Mouse (Mus musculus): ENCODE measurements around the gene Trip4.
A peak's percentile ranks its signal among the peaks of the same experiment; 100 is the strongest.

The Trip4 gene

GRCm38 (mm10) chr9:65908394-65909300 is at the start of gene Trip4, which contains the start of gene Csnk1g1:
TSS of gene Trip4 (minus strand) at chr9:65908794.
TSS of gene Csnk1g1 (plus strand) at chr9:65908924.
- DNase-seq, result peak; percentile 96

DNA sequence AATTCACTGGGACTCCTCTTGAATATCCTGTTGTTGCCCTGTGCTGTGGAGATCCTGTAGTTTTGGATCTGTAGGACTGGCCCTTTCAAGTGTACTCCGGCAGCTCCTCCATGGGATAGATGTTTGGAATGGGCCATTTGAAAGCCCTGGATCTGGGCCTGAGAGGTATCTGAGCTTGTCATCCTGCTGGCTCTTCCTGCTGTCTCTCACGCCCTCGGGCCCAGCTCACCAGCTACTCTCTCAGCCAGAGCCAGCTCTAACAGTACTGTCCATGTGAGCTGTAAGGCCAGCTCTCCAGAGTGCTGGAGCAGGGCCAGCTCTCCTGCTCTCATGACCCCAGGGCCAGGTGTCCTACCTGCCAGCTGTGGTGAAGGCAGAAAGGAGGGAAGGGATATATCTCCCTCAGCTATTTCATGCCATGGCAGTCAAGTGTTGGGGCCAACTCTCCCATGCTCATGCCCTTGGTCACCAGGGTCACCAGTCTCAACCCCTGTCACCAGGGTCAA is 42.5 kb upstream of the Trip4 start:
- DNase-seq, result peak; percentile 59

- no peak for DNase-seq
Observed at GRCm38 (mm10) chr9:65937566-65937965, 29.0 kb upstream of the Trip4 start.

- DNase-seq, result no peak
Observed at GRCm38 (mm10) chr9:65929826-65930225, 21.2 kb upstream of the Trip4 start.

- DNase-seq, result no peak
Observed at GRCm38 (mm10) chr9:65928456-65928855, 19.9 kb upstream of the Trip4 start.

DNA sequence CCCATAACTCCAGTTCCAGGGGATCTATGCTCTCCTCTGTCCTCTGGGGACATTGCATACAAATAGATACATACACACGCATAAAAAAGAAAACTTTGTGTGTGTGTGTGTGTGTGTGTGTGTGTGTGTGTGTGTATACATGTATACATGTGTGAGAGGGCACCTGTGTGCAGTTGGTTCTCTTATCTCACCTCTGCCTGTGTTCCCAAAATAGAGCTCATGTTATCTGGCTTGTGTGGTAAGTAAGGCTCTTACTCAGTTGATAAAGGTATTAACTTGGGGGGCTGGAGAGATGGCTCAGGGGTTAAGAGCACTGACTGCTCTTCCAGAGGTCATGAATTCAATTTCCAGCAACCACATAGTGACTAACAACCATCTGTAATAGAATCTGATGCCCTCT is 8.4 kb upstream of the Trip4 start:
- no peak for DNase-seq

- no peak for DNase-seq
Observed at GRCm38 (mm10) chr9:65913976-65914375, 5.4 kb upstream of the Trip4 start.

DNA sequence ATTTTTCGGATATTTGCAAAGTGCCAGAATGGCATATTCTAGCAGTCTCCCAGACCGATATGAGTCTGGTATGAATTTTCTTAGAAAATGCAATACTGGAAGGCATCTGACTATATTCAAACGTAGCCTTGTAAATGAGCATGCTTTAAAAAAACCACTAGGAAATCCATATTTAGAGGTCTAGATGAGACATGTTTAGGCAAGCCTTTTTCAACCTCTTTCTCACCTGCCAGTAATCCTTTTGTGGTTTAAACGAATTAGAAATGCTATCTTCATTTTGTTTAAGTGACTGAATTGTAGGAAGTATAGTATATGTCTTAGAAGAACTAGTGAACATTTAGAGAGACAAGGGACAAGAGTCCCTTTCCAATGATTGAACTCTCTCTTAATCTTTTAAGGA is 1.2 kb upstream of the Trip4 start:
- no peak for DNase-seq

DNA sequence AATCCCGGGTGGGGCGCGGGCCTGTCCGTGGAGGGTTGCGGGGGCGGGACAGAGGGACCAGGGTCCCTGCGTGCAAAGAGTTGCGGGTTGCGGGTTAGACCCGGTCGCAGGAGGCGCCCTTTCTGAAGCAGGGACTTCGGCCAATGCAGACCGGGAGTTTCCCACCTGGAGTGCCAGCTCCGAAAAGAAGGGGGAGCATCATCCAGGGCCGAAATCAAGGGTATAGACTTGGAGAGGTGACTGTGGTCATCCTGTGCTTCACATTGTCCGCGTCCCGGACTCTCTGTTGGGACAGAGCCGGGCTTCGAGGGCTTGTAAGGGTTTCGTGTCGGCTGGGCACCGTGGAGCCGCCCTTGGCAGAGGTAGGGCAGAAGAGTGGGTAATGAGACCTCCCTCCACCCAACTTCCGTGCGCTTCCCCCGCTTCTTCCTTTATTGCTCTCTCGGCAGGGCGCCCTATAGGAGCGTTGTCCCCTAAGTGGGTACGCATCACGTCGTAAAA is 757 bp upstream of the Trip4 start:
- peak; percentile 77 for DNase-seq

DNA sequence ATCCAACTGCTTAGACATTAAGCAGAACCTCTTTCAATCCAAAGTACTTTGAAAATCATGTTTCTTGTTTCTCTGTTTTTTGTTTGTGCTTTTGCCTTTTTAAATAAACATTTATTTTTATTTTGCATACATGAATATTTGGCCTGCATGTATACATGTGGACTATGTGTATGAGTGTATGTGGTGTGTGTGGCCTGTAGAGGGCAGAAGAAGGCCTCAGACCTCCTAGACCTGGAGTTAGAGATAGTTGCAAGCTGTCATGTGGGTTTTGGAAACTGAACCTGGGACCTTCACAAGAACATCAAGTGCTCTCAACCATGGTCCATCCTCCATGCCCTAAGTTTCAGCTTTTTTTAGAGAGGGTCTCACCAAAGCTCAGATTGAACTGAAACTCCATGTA is 5.2 kb downstream of the Trip4 start:
- DNase-seq, result no peak

DNA sequence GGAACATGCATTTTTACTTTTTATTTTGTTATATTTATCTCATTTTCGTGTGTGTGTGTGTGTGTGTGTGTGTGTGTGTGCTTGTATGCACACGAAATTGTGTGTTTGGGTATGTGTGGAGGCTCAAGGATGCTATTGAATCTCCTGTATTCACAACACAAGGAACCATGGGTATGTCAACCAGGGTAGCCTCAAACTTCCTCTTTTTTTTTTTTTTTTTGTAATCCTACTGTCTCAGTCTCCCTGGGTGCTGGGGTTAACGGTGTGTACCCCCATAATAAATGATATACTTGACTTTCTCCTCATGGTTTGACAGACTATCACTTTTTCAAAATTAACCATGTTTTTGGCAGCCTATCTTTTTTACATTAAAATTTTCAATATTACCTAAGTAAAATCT is 5.7 kb downstream of the Trip4 start:
- DNase-seq, result no peak

DNA sequence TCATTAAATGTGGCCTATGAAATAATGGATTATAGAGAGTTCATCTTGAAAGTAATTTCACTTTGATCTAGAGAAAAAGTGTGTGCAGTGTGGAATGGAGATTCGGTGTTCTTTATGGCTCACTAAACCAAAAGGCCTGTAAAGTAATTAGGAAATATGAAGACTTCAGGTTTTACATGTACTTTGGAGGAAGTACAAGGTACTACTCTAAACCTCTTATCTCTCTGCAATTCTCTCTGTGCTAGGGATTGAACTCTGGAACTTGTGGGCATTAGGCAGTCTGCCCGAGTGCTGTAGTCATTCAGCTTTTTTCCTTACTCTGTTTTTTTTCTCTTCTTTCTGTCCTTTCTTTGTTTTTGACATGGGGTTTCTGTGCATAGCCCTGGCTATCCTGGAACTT is 11.6 kb downstream of the Trip4 start:
- no peak for DNase-seq

- DNase-seq, result no peak
Observed at GRCm38 (mm10) chr9:65891126-65891525, 17.5 kb downstream of the Trip4 start.

DNA sequence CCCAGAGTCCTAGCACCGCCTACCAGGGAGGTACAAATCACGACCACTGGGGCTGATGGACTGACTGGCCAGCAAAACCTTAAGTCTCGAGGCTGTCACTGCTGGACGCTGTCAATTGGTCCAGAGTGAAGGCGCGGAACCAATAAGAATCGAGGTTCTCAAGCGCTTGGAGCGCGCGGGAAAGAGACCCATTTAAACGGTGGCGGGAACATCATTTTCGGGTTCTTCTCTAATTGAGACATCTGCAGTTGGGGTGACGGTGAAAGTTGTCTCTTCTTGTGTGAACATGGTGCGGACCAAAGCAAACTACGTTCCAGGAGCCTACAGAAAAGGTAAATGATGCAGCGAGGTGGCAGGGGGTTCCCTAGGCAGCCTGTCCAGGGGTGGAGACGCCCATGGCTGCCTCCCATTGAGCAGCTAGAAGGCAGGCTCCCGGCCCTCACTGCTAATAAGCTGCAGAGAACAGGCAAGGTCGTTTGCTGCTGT is 18.4 kb downstream of the Trip4 start, which contains the start of gene Pclaf:
Pclaf (plus strand) TSS at position 95 of the 486 bp plus-strand sequence.
- peak; percentile 83 for DNase-seq

- peak; percentile 94 for DNase-seq
Observed at GRCm38 (mm10) chr9:65884564-65885315, 23.9 kb downstream of the Trip4 start.

DNA sequence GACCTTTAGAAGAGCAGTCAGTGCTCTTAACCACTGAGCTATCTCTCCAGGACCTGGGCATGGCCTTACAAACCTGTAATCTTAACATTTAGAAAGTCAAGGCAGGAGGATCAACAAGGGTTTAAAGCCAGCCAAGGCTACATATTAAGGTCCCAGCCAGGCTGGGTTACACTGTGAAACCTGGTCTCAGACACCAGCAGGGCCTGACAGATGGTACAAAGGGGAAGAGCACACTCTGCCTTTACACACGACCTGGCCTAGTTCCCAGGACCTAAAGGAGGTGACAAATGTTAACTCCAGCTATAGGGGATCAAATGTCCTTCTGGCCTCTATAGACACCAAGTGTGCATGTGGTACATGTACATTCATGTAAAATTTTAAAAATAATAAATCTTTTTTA is 48.9 kb downstream of the Trip4 start:
- no peak for DNase-seq

- DNase-seq, result no peak
Observed at GRCm38 (mm10) chr9:65850203-65850602, 58.4 kb downstream of the Trip4 start.

DNA sequence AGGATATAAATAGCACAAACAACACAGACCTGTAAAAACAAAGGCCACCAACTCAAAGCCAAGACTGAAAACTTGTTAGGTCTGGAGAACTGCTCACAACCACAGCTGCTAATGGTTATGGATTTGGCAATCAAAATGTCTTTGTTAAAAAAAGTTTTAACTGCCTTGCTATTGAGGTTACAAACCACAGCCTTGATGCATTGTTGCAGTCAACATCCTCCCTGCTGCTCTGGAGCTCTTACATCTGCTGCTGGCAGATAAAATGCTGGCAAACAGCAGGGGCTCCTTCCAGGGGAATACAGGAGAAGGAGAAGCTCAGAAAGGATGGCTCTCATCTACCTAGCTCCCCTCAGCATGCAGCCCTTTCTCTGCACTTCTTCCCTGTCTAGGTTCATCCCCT is 60.4 kb downstream of the Trip4 start:
- peak; percentile 53 for DNase-seq

GRCm38 (mm10) chr9:65844421-65845165 is 64.0 kb downstream of the Trip4 start:
- peak; percentile 57 for DNase-seq

DNA sequence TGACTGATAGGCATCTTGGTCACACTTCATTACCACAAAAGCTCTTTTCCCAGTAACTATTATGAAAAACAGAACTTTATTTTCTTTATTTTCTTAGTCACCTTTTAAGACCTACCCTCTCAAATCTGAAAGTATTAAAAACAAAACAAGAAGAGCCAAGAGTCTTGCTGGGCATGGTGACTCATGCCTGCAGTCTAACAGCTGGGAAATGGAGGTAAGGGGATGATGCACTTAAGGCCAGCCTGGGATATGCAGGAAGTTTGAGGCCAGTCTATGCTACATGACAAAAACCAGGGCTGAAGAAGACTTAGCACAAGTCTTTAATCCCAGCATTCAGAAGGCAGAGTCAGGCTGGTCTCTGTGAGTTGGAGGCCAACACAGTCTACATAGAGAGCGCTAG is 68.8 kb downstream of the Trip4 start:
- no peak for DNase-seq

GRCm38 (mm10) chr9:65836916-65837315 is 71.7 kb downstream of the Trip4 start:
- DNase-seq, result no peak

GRCm38 (mm10) chr9:65834628-65835354 is 73.8 kb downstream of the Trip4 start:
- DNase-seq, result no peak

Measured in kidney, postnatal 10 days (tissue).